Mouse (Mus musculus): ENCODE data around the gene Ptprn2.

The Ptprn2 gene

GRCm38 (mm10) chr12:116485591-116486403 is at the start of gene Ptprn2:
Gene Ptprn2 (plus strand): TSS chr12:116485720.
- in situ Hi-C loops (cut with MboI; ENCODE audit: low pct_unique_long_range_greater_than_20kb in 1 of 2, low sequenced_read_pairs in 2 of 2, unreplicated experiment in 1 of 2): no loop called here

DNA sequence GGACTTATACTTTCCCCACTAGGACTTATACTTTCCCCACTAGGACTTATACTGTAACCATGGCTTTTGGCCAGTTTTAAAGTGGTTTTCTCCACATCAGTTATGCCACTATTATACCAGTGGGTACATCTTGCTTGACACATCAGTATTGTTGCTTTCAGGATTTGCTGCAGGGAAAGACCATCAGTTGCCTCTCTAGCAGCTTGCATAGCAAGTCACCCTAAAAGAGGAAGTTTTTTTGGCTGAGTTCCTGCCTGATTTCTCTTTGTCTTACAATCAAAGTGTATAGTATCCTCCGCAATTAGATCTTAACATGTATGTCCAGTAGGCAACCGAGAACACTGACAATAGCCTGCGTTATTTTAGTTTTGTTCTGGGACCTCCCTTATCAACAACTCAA is 49.4 kb upstream of the Ptprn2 start:
- in situ Hi-C loops (cut with MboI; ENCODE audit: low pct_unique_long_range_greater_than_20kb in 1 of 2, low sequenced_read_pairs in 2 of 2, unreplicated experiment in 1 of 2): no loop called here

- in situ Hi-C loops (cut with MboI; ENCODE audit: low pct_unique_long_range_greater_than_20kb in 1 of 2, low sequenced_read_pairs in 2 of 2, unreplicated experiment in 1 of 2): no loop called here
These were observed 46.9 kb upstream of the Ptprn2 start for GRCm38 (mm10) chr12:116438591-116438990.

DNA sequence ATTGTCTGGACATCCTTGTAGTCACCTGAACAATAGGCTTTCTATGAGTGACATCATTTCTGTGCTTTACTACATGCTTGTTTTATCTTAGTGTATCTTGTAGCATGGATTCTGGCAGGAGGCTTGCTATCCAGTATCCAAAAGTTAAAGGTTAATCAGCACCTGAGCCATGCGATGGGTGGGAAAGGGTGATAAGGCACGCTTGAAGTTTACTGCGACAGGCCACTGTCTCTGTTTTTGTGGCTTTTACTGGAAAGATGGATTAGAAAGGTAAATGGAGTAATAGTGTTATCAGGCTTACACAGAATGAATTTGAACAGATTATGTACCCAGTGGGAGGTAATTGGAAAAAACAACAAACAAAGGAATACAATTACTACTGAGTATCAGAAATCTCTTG is 43.3 kb upstream of the Ptprn2 start:
- in situ Hi-C loops (cut with MboI; ENCODE audit: low pct_unique_long_range_greater_than_20kb in 1 of 2, low sequenced_read_pairs in 2 of 2, unreplicated experiment in 1 of 2): no loop called here

- in situ Hi-C loops (cut with MboI; ENCODE audit: low pct_unique_long_range_greater_than_20kb in 1 of 2, low sequenced_read_pairs in 2 of 2, unreplicated experiment in 1 of 2): no loop called here
These were observed 36.0 kb upstream of the Ptprn2 start for GRCm38 (mm10) chr12:116449536-116449935.

DNA sequence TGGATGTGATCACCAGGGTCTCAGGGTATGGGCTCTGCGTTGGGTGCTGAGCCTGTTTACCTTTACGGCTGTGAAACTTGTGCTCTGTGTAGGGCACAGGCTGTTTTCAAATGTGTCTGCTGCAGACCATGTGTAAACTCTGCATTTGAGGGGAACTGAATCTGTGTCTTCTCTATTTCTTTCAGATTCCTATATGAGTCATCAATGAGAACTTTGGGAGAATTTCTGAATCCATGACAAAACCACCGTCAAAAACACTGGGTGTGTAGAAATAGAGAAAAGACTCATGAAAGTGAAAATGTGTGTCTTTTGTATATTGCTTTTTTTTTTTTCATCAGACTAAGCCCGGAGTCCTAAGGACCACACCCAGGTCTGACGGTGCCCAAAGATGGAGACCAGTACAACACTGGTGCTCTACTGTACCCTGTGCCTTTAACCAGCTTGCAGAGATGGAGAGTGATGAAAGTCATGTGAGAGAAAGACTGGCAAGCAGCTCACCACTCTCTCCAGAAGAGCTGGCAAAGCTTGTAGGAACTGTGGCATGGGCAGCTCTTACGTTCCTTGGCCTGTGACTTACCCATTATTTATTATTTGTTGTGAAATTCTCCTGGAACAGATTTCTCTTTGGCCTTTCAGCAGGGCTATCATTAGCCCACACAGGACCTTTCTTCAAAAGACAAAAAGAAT is 25.0 kb upstream of the Ptprn2 start:
- in situ Hi-C loops (cut with MboI; ENCODE audit: low pct_unique_long_range_greater_than_20kb in 1 of 2, low sequenced_read_pairs in 2 of 2, unreplicated experiment in 1 of 2): no loop called here

DNA sequence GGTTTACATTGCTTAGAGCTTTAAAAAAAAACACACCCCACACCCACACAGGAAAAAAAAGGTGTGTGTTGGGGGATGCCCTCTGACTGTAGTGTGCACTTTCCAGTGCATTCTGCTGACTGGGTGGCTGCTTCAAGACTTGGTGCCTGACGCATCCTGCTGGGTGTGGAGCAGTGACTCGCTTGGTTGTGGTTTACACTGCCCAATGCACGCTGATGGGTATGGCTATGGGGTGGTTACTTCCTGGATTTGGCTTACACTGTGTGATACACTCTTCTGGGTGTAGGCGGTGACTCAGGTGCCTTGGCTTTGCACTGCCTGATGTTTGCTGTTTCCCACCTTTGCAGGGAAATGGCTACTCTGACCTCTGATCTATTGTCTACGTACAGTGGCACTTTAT is 18.5 kb upstream of the Ptprn2 start:
- in situ Hi-C loops (cut with MboI; ENCODE audit: low pct_unique_long_range_greater_than_20kb in 1 of 2, low sequenced_read_pairs in 2 of 2, unreplicated experiment in 1 of 2): no loop called here

DNA sequence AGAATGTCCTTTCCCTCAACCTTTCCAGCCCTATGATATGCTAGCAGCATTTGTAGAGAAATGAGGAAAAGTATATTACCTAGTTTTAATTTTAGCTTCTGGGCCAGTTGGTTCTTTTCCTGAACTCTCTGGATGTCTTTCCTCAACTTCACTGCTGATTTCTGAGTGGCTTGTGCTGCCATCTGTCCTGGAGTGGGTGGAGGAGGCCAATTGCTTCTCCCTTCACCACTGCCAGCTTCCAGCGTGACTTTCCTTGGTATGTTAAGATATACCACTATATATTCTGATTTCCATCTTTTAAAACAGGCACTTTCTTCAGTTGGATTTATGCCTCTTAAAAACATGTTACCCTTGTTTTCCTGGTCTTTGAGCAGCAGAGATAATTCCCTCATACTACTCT is 17.2 kb upstream of the Ptprn2 start:
- in situ Hi-C loops (cut with MboI; ENCODE audit: low pct_unique_long_range_greater_than_20kb in 1 of 2, low sequenced_read_pairs in 2 of 2, unreplicated experiment in 1 of 2): no loop called here

DNA sequence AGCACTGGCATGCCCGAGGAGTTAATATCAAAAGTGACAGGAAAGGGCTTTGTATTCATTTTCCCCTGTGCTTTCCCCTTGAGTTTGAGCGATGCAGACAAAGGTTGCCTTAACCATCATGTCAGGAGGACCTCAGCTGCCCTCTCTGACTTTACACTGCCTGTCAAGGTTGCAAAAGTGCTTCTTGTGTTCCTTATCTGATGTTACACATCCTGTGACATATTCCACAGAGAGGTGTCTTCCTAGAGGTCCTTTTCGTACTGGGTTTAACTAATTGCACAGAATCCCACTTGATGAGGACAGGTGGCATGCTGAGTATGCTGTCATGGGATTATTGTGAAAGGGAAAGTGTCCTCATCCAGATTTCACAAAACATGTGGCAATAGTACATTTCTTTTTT is 16.4 kb upstream of the Ptprn2 start:
- in situ Hi-C loops (cut with MboI; ENCODE audit: low pct_unique_long_range_greater_than_20kb in 1 of 2, low sequenced_read_pairs in 2 of 2, unreplicated experiment in 1 of 2): no loop called here

DNA sequence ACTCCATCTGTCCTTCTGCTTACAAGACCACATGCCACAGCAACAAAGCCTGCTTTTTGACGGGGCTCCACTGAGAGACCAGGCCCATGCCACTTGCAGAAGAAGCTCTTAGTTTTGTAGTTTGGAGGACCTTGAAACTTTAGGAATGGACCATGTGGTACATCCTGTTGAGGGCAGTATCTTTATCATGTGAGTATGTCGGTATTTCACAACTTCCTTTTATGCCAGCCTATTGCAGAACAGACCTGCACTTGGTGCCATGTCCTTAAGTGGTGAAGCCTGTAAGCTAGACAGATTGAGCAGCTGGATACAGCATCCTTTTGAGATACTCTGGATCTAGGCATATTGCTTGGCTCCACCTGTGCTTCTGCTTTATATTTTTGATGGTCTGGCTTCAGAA is 12.3 kb upstream of the Ptprn2 start:
- in situ Hi-C loops (cut with MboI; ENCODE audit: low pct_unique_long_range_greater_than_20kb in 1 of 2, low sequenced_read_pairs in 2 of 2, unreplicated experiment in 1 of 2): no loop called here

- in situ Hi-C loops (cut with MboI; ENCODE audit: low pct_unique_long_range_greater_than_20kb in 1 of 2, low sequenced_read_pairs in 2 of 2, unreplicated experiment in 1 of 2): no loop called here
These were observed 11.8 kb upstream of the Ptprn2 start for GRCm38 (mm10) chr12:116473761-116474160.

DNA sequence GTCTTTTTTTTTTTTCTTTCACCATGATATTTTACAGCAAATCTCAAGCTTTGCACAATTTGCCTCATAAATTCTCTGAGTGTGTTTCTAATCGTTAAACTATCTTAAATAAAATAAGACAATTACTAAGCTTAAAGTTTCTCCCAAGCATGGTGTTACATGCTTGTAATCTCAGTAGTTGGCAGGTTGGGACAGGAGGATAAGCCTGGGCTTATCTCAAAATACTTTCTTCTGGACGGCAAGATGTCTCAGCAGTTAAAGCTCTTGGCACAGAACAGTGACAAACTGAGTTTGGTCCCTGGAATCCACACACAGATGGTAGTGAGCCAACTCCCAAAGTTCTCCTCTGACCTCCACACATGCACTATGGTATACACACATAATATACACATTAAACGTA is 10.8 kb upstream of the Ptprn2 start:
- in situ Hi-C loops (cut with MboI; ENCODE audit: low pct_unique_long_range_greater_than_20kb in 1 of 2, low sequenced_read_pairs in 2 of 2, unreplicated experiment in 1 of 2): no loop called here

GRCm38 (mm10) chr12:116478771-116479170 is 6.7 kb upstream of the Ptprn2 start:
- in situ Hi-C loops (cut with MboI; ENCODE audit: low pct_unique_long_range_greater_than_20kb in 1 of 2, low sequenced_read_pairs in 2 of 2, unreplicated experiment in 1 of 2): no loop called here

GRCm38 (mm10) chr12:116481921-116482320 is 3.6 kb upstream of the Ptprn2 start:
- in situ Hi-C loops (cut with MboI; ENCODE audit: low pct_unique_long_range_greater_than_20kb in 1 of 2, low sequenced_read_pairs in 2 of 2, unreplicated experiment in 1 of 2): no loop called here

GRCm38 (mm10) chr12:116483581-116483980 is 1.9 kb upstream of the Ptprn2 start:
- in situ Hi-C loops (cut with MboI; ENCODE audit: low pct_unique_long_range_greater_than_20kb in 1 of 2, low sequenced_read_pairs in 2 of 2, unreplicated experiment in 1 of 2): no loop called here

DNA sequence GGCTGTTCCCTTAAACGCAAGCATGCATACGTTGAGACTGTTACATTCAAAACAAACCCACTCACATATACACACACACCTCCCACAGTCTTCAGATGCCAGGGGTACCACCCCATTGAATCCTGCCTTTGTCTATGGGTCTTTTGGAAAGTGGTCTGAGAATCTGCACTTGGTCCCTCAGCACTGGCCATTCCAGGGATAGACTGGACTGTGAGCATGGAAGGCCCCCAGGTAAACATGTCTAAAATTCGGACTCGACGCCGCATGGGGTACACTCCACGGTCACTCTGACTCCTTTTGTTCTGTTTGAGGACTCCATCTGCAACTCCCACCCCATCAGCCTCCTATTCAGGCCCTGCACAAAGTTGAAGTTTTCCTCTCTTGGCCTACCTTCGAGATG is 529 bp upstream of the Ptprn2 start:
- in situ Hi-C loops (cut with MboI; ENCODE audit: low pct_unique_long_range_greater_than_20kb in 1 of 2, low sequenced_read_pairs in 2 of 2, unreplicated experiment in 1 of 2): no loop called here

GRCm38 (mm10) chr12:116486404-116486730 is 847 bp downstream of the Ptprn2 start:
- in situ Hi-C loops (cut with MboI; ENCODE audit: low pct_unique_long_range_greater_than_20kb in 1 of 2, low sequenced_read_pairs in 2 of 2, unreplicated experiment in 1 of 2): no loop called here

- in situ Hi-C loops (cut with MboI; ENCODE audit: low pct_unique_long_range_greater_than_20kb in 1 of 2, low sequenced_read_pairs in 2 of 2, unreplicated experiment in 1 of 2): no loop called here
These were observed 3.3 kb downstream of the Ptprn2 start for GRCm38 (mm10) chr12:116488836-116489235.

GRCm38 (mm10) chr12:116490575-116491356 is 5.2 kb downstream of the Ptprn2 start:
- in situ Hi-C loops (cut with MboI; ENCODE audit: low pct_unique_long_range_greater_than_20kb in 1 of 2, low sequenced_read_pairs in 2 of 2, unreplicated experiment in 1 of 2): no loop called here
